Mouse (Mus musculus) neural tube, embryonic 11.5 days (tissue): ENCODE results near the gene Slc7a4. TPM values are rescaled to one million over a fixed set of nuclear protein-coding genes. Genes with fewer than 3 reads are reported as not detected.
A peak's percentile ranks its signal among the peaks of the same experiment; 100 is the strongest.

Source experiments
- ATAC-seq: fragments of 200-750 bp; cut with Nextera tagmentation; 2 replicates; pipeline ENCODE4 v1.8.0; 2017; ENCODE audit warnings: moderate number of reproducible peaks, mild to moderate bottlenecking, moderate TSS enrichment, moderate library complexity; ENCODE audit not compliant: insufficient read depth, low FRiP score, low TSS enrichment
- DNase-seq: peaks from one replicate; pipeline ENCODE4 v3.0.0-alpha.2; 2015; ENCODE audit warnings: low spot score
- H3K27ac ChIP-seq: fragments of 300-500 bp; sonication (generic); 2 replicates; pipeline ENCODE4 v1.5.1; 2014; ENCODE audit warnings: low read depth, mild to moderate bottlenecking, low read length
- H3K27me3 ChIP-seq: fragments of 300-500 bp; sonication (generic); 2 replicates; pipeline ENCODE4 v1.6.1; 2014; ENCODE audit warnings: mild to moderate bottlenecking, low read length, mixed read lengths; ENCODE audit not compliant: control insufficient read depth, insufficient read depth
- H3K36me3 ChIP-seq: fragments of 300-500 bp; sonication (generic); 2 replicates; pipeline ENCODE4 v1.6.1; 2014; ENCODE audit warnings: mild to moderate bottlenecking, low read length, moderate library complexity, mixed read lengths; ENCODE audit not compliant: control insufficient read depth, insufficient read depth
- H3K4me1 ChIP-seq: fragments of 300-500 bp; sonication (generic); 2 replicates; pipeline ENCODE4 v1.6.1; 2014; ENCODE audit warnings: low read length, mixed read lengths; ENCODE audit not compliant: control insufficient read depth, insufficient read depth
- H3K4me2 ChIP-seq: fragments of 300-500 bp; sonication (generic); 2 replicates; pipeline ENCODE4 v1.6.1; 2014; ENCODE audit warnings: low read depth, mild to moderate bottlenecking, moderate library complexity
- H3K4me3 ChIP-seq: fragments of 300-500 bp; sonication (generic); 2 replicates; pipeline ENCODE4 v1.5.1; 2014; ENCODE audit warnings: low read depth, low read length
- H3K9ac ChIP-seq: fragments of 300-500 bp; sonication (generic); 2 replicates; pipeline ENCODE4 v1.6.1; 2014; ENCODE audit warnings: mild to moderate bottlenecking, low read length
- H3K9me3 ChIP-seq: fragments of 300-500 bp; sonication (generic); 2 replicates; pipeline ENCODE4 v1.6.1; 2016; ENCODE audit warnings: low read length; ENCODE audit not compliant: control insufficient read depth
- WGBS: fragments of 180-500 bp; shearing (Covaris S2); extraction: QIAGEN DNeasy Blood & Tissue Kit; methylation state at CpG from one replicate; pipeline ENCODE4 v1.1.7; 2014; 5-methylcytosine and 5-hydroxymethylcytosine counted together
- polyA plus RNA-seq: library from polyadenylated mRNA; unstranded; fragments of >200 nt; fragmentation: Nextera tagmentation; extraction: Ambion mirVana; gene quantifications from 2 replicates; pipeline ENCODE4 v1.2.1, GENCODE M21; 2014

Slc7a4 gene
- 1.7 and 2.9 TPM in 2 replicates for polyA plus RNA-seq

DNA sequence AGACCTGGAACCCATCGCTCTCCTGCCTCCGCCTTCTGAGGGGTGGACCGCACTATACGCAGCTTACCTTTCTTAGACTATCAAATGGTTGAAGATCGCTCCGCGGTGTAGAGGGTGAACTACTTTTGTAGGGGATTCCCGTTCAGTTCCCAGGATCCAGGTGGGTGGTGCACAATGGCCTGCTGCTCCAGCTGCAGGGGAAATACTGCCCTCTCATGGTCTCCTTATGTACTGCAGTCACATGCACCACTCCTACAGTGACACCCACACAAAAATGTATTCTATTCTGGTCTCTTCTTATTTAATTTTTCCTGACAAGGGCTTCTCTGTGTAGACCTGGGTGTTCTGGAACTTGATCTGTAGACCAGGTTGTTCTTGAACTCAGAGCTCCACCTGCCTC, at the start of gene Slc7a4:
Gene Slc7a4, minus strand, starts transcription at position 151 of the 400 bp plus-strand sequence.
- H3K36me3 ChIP-seq, result no peaks in the 10 kb centered on the region
- ATAC-seq (no peak), DNase-seq (peak; percentile 41)
- H3K4me2 ChIP-seq, result no peak within 1 kb of the TSS
- H3K9me3 ChIP-seq, result no peaks in the 10 kb centered on the region
- no peaks in the 10 kb centered on the region for H3K27me3 ChIP-seq
- WGBS, result 13% methylated on average over 8 of the region's 8 CpGs
- no peaks in the 10 kb centered on the region for H3K4me1 ChIP-seq
- H3K9ac ChIP-seq, result no peak within 1 kb of the TSS
- H3K27ac ChIP-seq, result no peak within 1 kb of the TSS
- H3K4me3 ChIP-seq, result no peak within 1 kb of the TSS

DNA sequence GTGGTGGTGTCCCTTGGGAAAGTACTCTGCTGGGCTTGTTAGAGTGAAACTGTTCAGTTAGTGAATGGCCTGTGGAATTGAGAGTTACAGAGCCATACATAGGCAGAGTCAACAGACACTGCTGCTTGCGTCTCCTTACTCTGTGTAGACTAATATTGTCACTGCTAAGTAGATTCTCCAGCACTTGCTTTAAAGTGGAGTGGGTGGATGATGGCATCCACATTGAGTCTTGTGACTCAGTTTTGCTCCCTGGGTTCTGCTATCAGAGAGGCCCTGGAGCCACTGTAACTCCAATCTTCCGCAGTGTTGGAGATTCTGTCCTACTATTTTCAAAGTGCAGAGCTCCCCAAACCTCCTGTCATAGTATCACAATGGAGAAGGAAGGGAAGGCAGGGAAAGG, 49.6 kb upstream of the Slc7a4 start:
- DNase-seq, result no peak
- Histone ChIP-seq H3K4me1 (no peaks in the 10 kb centered on the region), H3K4me3 (no peak overlapping the region), H3K4me2 (no peak overlapping the region), H3K27me3 (no peaks in the 10 kb centered on the region), H3K9me3 (no peaks in the 10 kb centered on the region), H3K9ac (no peak overlapping the region), H3K27ac (no peak overlapping the region), H3K36me3 (peaks cover 9% of the 10 kb centered on the region)
- no peak for ATAC-seq
- WGBS, result 95% methylated on average over 2 of the region's 2 CpGs

DNA sequence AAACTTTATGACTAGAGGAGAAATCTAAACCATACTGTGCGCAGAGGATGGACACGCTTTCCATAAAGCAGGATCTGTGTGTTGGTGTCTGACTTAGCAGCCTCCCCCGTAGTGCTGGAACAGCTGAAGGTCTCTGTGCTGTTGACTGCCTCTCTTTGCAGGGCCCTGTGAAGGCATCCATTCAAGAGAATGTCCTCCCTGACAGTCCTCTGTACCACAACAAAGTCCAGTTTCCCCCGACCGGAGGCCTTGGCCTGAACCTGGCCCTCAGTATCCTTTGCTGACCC, 43.2 kb upstream of the Slc7a4 start:
- no peak overlapping the region for H3K4me3 ChIP-seq
- no peak for ATAC-seq
- no peaks in the 10 kb centered on the region for H3K9me3 ChIP-seq
- H3K27me3 ChIP-seq, result no peaks in the 10 kb centered on the region
- no peak overlapping the region for H3K4me2 ChIP-seq
- no peak for DNase-seq
- H3K9ac ChIP-seq, result no peak overlapping the region
- WGBS, result 95% methylated on average over 5 of the region's 5 CpGs
- no peaks in the 10 kb centered on the region for H3K4me1 ChIP-seq
- peaks cover 13% of the 10 kb centered on the region for H3K36me3 ChIP-seq
- H3K27ac ChIP-seq, result no peak overlapping the region

DNA sequence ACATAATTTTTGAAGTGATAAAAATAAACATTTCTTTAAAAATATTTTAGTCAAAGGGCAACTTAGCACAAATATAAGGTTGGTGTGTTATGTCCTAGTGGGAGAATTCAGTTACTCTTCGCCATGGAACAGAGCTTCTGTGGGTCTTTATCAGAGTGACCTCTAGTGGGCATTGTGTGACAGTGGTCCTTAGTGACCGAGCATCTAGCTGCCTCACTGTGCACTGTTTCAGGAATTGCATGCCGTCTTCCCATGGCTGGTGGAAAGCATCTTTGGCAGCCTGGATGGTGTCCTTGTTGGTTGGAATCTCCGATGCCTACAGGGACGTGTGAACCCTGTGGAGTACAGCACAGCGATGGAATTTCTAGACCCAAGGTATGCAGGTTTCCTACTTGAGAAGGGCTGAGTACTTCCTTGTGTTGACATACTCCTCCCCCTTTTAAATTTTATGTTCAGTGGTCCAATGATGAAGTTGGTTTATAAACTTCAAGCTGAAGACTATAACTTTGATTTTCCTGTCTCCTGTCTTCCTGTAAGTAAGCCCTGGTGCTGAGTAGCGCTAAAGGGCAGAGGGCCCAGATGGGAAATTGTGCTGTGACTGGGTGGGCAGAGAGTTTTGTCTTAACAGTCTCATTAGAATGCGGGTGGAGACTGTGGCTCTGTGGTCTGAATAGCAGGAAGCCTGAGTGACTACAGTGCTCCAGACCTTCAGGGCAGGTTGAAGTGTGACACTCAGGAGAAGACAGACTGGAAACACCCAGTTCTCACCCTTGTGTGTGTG, 42.7 kb upstream of the Slc7a4 start:
- peaks cover 11% of the 10 kb centered on the region for H3K36me3 ChIP-seq

DNA sequence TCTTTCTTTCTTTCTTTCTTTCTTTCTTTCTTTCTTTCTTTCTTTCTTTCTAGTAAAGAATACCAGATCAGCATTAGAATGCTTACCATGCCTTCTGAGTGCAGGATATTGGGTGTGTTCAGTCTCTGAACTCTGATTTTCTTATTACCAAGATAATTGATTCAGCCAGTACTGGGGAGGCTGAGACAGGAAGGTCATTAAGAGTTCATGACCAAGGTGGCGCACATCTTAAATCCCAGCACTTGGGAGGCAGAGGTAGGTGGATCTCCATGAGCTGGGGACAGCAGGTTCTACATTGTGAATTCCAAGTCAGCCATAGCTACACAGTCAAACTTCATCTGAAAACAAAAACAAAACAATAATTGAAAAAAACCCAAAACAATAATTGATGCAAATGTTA, 38.9 kb upstream of the Slc7a4 start:
- Histone ChIP-seq H3K4me3 (no peak overlapping the region), H3K4me1 (peaks cover 6% of the 10 kb centered on the region; the same call in 1 of the 2 replicates)

More for the DNA sequence above, 42.7 kb upstream of the Slc7a4 start:
- 72% methylated on average over 8 of the region's 8 CpGs for WGBS
- Histone ChIP-seq H3K9me3 (no peaks in the 10 kb centered on the region), H3K4me1 (no peaks in the 10 kb centered on the region), H3K4me3 (no peak overlapping the region), H3K9ac (no peak overlapping the region), H3K27ac (no peak overlapping the region), H3K27me3 (no peaks in the 10 kb centered on the region), H3K4me2 (no peak overlapping the region)
- DNase-seq (no peak), ATAC-seq (no peak)

DNA sequence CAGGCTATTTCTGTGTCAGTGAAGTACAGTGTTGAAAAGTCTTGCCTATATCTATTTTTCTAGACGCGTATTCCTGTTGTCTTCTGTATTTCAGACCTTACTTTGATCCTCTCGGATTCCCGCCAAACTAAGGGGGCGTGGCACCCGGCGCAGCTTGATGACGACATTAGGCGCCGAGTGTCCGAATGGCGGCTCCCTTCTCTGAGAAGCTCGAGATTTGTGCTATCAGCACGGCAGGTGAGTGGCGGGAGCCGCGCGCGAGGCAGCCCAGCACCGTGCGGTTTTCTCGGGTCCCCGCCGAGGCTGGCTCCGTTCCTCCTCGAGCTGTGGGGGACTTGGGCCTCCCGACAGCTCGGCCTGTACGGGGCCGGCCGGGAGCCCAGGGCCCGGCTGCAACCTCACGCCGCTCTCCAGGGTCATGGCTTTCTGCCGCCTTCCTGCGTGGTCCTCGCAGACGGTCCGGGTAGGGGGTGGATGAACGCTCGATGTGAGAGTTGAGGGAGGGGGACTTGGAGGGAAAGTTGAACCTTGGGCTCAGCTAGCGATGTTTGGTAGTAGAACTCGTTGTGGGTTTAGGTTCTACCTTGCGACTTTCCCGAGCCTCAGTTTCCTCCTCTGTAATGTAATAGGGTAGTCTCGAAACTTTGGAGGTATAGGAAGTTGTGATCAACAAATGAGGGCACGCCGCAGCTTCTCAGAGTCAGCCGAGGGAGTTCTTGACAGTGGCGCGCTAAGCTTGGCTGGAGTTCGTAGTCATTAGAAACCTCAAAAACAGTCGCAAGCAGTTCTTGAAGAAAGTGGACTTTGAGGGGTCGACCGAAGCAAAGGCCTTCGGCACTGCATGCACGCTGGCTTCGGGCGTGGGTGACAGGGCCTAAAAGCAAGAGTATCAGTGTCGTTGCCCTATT, 36.4 kb upstream of the Slc7a4 start, which contains the start of gene Smpd4:
Gene Smpd4, plus strand, starts transcription at position 157 of the 908 bp plus-strand sequence.
- Histone ChIP-seq H3K4me3 (peak within 1 kb of the TSS; percentile 93), H3K9me3 (no peaks in the 10 kb centered on the region), H3K4me1 (peaks cover 6% of the 10 kb centered on the region; the same call in 1 of the 2 replicates), H3K36me3 (peaks cover 4% of the 10 kb centered on the region; the same call in 1 of the 2 replicates), H3K9ac (peak within 1 kb of the TSS; percentile 91), H3K27ac (peak within 1 kb of the TSS; percentile 14; the same call in 1 of the 2 replicates), H3K27me3 (no peaks in the 10 kb centered on the region), H3K4me2 (peak within 1 kb of the TSS; percentile 80)
- DNase-seq (peak; percentile 92), ATAC-seq (peak; percentile 72)
- WGBS, result 3% methylated on average over 60 of the region's 60 CpGs

More for the DNA sequence above, 38.9 kb upstream of the Slc7a4 start:
- ATAC-seq (no peak), DNase-seq (no peak)
- Histone ChIP-seq H3K36me3 (peaks cover 7% of the 10 kb centered on the region; the same call in 1 of the 2 replicates), H3K4me2 (no peak overlapping the region), H3K27me3 (no peaks in the 10 kb centered on the region), H3K9me3 (no peaks in the 10 kb centered on the region), H3K27ac (no peak overlapping the region), H3K9ac (no peak overlapping the region)
- 88% methylated on average over 1 of the region's 1 CpGs for WGBS

DNA sequence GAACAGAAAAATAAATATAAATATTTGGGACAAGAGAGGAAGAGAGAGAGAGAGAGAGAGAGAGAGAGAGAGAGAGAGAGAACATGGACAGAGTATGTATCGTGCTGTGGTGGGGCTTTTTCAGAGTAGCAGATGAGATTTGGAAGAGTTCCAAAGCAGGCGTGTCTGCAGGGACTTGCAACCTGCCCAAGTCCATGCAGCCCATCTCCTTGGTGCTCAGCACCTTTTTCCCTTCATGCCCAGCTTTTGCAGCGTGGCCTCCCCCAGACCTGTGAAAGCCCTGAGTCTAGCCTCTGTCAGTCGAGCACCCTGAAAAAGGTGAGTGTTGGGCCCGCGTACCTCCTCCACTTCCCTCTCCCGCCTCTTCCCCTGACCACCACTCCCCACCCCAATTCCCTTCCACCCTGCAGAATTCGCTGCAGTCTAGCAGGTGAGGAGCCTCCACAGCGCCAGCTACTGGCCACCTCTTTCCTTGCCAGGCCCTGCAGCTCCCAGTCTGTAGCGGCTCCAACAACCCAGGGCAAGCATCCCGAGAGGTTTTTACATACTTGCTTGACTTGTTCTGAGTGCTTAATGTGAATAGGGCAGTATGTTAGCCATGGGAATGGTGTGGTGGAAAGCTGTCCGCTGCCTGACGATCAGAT, 35.0 kb upstream of the Slc7a4 start:
- 18% methylated on average over 13 of the region's 13 CpGs for WGBS
- Histone ChIP-seq H3K9me3 (no peaks in the 10 kb centered on the region), H3K27ac (no peak overlapping the region), H3K4me2 (no peak overlapping the region), H3K4me1 (peaks cover 6% of the 10 kb centered on the region; the same call in 1 of the 2 replicates), H3K36me3 (peaks cover 4% of the 10 kb centered on the region; the same call in 1 of the 2 replicates), H3K27me3 (no peaks in the 10 kb centered on the region), H3K4me3 (no peak overlapping the region), H3K9ac (no peak overlapping the region)
- ATAC-seq, result no peak
- DNase-seq, result peak; percentile 63

DNA sequence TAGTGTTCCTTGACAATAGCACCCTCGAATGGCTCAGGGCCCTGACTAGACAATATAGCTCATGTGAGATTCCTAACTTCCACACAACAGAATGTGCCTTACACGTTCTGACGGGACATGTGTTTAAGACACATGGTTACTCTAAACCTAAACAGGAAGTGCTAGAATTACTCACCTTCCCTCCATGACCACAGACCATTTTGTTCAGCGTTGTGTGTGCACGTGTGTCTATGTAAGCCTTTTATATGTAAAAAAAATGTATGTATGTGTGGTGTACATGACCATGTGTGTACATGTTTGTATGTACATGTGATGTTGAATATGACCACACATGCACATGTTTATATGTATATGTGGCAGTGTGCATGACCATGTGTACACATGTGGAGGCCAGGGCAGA, 33.2 kb upstream of the Slc7a4 start:
- Histone ChIP-seq H3K4me1 (peaks cover 6% of the 10 kb centered on the region; the same call in 1 of the 2 replicates), H3K9ac (no peak overlapping the region), H3K4me2 (no peak overlapping the region), H3K4me3 (no peak overlapping the region), H3K27ac (no peak overlapping the region), H3K9me3 (no peaks in the 10 kb centered on the region), H3K27me3 (no peaks in the 10 kb centered on the region), H3K36me3 (no peaks in the 10 kb centered on the region)
- DNase-seq, result no peak
- ATAC-seq, result no peak
- WGBS, result 91% methylated on average over 5 of the region's 5 CpGs
